Mouse (Mus musculus): ENCODE measurements at regions not wholly inside any gene's neighbourhood (a gene's known extent, or its start where the extent isn't known, plus 50 kb on each side); places are given as distances from the start of the nearest gene placed in this dataset.

GRCm38 (mm10) chr13:28442250-28442649 lies 184.9 kb downstream of the Gm11361 start:
- TF ChIP-seq EP300 (IDR thresholded peaks at IDR 0.05; ENCODE audit: low read depth) (no peak), CTCF (IDR thresholded peaks at IDR 0.05; ENCODE audit: low read depth) (no peak)
